Mouse (Mus musculus): Measurements from ENCODE around the gene Vmn1r197.
"Not testable (repeated sequence)": the region's sequence is repeated elsewhere in the genome, so short reads cannot be mapped to it uniquely, and the experiment has no call there.

Vmn1r197 gene

DNA sequence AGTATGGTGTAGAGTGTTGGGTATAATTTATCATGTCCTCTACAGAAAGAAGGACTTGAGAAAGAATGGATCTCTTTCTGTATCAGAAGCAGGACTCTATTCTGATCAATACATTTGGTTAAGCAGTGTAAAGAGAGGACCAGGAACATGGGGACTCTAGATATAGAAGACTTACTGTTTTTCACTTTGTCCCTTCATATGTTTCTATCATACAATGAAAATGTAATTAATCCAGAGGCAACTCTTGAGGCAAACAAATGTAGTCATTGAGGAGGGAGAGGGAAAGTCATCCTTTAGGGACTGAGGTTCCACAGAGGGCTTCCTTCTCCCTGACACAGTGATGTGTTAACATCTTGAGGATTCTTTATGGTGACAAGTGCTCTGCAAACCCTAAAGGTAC is at the start of gene Vmn1r197:
Gene Vmn1r197 (plus strand): TSS at position 301 of the 400 bp plus-strand sequence.
- no peak for DNase-seq (ENCODE audit: low spot score)

DNA sequence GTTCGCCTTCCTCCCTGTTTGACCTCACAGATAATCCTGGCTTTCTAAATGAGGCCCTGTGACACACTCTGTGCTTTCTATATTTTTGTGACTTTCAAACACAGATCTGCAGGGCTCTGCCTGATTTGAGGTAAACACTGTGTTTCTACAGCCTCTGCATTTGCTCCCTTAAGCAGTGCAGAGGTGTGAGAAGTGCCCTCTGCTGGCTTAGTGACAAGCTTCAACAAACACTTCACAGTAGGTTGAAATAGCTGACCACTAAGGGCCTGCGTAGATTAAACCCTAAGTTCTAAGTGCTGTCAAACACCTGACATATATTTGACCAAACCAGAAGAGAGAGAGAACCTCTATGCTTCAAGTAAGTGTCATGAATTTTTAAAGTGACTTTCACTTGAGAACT is 39.8 kb upstream of the Vmn1r197 start:
- no peak for DNase-seq (ENCODE audit: low spot score)

DNA sequence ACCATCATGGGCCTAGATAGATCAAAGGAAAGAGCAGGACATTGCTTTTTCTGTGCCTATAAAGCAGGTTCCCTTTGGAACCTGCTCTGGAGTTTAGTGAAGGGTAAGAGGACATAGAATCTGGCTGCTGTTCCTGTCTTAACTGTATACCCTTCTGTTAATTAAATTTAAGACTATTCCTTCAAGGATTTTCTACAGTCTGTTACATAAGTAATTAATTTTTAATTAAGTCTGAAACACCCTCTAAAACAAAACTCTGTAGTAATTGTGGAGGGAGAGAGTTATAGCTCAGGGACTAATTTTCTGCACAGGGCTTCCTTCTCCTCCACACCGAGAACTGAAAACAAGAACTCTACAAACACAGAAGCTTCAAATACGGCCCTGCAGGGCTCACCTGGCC is 34.8 kb upstream of the Vmn1r197 start, which contains the start of gene Vmn1r196:
Gene Vmn1r196 (plus strand): TSS at position 301 of the 400 bp plus-strand sequence.
- DNase-seq (ENCODE audit: low spot score), result no peak

DNA sequence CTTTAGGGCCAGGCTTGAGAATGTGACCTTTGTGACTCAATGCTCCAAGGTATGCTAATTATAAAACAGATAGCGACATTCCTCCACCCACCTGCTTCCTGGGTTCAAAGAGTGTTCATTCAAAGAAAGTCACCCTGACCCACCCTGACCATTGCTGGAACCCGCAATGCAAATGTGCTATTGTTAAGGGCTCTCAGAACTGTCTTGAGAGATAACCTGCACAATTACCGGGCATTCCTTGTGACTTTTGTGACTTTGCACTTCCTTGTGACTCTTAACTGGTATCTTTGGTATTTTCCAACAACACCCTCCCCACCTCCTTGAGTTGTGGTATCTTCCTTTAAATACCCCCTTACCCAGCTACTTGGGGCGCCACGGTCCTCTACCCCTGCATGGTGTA is 16.3 kb upstream of the Vmn1r197 start:
- DNase-seq (ENCODE audit: low spot score), result not testable (repeated sequence)

DNA sequence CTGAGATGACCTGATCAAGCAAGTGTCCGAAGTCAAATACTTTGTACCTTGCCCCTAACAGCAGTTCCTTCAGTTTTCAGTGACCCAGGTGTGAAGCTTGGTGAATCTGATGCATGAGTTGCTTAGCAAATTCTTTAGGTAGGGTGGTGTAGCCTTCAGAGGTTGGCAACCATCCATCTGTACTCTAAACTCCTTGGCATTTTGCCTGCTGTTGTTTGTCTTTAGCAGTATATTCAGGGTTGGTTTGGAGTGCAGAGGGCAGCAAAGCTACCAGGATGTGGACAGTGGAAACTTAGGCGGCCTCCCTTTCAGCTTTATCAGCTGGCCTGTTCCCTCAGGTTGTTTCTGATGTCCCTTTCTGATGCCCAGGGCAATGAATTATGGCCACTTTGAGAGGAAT is 9.0 kb upstream of the Vmn1r197 start:
- DNase-seq (ENCODE audit: low spot score), result no peak

DNA sequence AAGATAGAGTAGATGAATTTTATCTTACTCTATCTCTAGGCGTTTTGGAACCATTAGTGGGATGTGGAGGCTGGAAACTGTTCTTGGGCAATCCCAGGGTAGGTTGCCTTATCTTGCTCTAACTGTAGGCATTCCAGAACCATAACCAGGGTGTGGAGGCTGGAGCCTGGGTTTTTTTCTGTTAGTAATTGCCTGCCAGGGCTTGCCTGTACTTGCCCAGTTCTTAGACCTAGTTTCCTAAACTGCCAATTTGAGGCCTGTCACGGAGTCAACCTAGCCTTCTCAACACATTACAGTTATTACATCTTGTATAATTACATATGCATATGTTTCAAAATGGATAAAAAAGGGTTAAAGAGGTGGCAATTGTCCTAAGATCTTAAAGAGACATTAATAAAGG is 7.0 kb upstream of the Vmn1r197 start:
- no peak for DNase-seq (ENCODE audit: low spot score)

DNA sequence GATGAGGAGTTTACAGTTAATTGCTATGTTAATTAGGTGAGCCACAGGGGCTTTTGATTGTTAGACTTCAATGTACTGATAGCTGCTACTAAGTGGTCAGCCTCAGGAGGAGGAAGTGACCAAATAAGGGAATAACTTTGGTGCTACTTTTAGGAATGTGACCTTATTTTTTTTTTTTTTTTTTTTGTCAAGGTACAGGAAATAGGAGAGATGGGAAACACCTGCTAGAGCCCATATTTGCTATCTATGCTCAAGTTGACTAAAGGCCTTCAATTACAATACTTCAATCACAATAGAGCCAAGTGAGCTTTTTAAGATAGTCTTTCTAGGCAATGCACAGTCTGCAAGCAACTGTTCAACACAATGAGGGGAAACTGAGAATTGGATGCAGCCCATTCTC is 4.3 kb upstream of the Vmn1r197 start:
- no peak for DNase-seq (ENCODE audit: low spot score)

DNA sequence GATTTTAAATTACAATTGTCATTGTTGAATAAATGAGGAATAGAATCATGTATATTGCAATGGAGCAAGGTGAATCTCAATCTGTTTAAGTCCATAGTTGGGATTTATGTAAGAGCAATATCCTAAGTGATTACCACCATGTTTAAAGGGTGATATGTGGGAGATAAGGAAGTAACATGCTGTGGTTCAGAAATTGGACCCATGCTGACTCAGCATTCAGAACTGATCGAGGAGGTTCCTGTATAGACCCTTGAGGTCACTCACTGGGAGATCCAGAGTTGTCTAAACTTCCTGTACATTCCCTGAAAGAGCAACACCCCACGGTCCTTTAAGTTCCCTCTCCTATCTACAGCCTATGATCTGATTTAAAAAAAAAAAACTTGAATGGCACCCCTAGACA is 8.9 kb downstream of the Vmn1r197 start:
- no peak for DNase-seq (ENCODE audit: low spot score)

DNA sequence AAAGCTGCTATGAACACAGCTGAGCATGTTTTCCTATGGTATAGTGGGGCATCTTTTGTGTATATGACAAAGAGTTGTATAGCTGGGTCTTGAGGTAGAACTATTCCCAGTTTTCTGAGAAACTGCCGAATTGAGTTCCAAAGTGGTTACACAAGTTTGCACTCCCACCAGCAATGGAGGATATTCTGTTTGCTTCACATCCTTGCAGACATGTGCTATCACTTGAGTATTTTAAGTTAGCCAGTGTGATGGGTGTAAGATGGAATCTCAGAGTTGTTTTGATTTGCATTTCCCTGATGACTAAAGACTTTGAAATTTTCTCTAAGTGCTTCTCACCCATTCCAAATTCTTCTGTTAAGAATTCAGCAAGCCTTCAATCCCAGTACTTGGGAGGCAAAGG is 11.2 kb downstream of the Vmn1r197 start:
- no peak for DNase-seq (ENCODE audit: low spot score)

DNA sequence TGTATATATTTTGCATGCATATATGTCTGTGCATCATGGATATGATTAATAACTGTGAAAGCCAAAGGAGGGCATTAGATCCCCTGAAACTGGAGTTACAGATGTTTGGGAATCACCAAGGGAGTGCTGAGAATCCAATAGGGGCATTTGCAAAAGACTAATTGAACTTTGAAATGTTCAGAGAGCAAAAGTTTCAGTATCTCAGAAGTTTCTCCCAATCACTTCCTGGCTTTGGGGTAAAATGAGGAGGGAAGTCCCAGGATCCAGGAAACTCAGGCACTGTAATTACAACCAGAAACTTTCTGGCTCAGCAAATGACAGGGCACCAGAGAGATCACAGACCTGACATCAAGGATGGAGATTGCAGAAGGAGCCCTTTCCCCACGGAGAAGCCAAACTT is 25.7 kb downstream of the Vmn1r197 start, which contains the start of gene Vmn1r198:
Gene Vmn1r198 (plus strand): TSS at position 301 of the 400 bp plus-strand sequence.
- DNase-seq (ENCODE audit: low spot score), result no peak

DNA sequence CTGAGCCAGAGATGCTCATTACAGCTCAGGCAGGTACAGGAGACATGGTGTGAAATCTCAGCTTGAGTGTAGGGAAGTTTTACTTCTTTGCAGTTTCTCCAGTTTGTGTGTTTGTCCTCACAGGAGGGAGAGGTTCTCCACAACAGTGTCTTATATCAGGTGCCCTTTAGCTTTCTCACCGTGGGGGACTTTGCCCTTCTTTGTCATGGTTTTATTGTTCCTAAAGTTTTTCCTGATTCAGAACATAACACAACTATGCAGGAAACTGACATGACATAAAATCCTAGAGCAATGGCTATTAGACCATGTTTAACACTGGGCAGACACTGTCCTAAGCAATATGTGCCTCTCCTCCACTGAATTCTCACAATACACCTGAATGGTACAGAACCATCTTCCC is 26.4 kb downstream of the Vmn1r197 start:
- no peak for DNase-seq (ENCODE audit: low spot score)

DNA sequence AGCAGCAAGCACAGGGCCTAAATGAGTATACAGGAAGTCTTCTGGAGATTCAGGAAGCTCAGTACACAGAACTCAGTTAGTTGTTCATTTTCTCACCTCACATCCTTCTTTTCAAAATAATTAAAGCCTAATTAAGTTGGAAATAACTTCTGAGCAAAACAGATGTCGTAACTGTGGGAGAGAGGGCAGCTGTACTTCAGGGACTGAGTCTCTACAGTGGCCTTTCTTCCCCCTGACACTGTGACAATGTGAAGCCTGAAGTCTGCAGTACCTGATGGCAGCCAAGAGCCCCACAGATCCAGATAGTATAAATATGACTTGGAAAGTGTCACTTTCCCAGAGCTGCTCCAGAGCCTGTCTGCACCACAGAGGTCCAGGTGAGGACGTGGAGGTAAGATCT is 55.1 kb downstream of the Vmn1r197 start, which contains the start of gene Vmn1r199:
Gene Vmn1r199 (plus strand): TSS at position 301 of the 400 bp plus-strand sequence.
- DNase-seq (ENCODE audit: low spot score), result no peak

DNA sequence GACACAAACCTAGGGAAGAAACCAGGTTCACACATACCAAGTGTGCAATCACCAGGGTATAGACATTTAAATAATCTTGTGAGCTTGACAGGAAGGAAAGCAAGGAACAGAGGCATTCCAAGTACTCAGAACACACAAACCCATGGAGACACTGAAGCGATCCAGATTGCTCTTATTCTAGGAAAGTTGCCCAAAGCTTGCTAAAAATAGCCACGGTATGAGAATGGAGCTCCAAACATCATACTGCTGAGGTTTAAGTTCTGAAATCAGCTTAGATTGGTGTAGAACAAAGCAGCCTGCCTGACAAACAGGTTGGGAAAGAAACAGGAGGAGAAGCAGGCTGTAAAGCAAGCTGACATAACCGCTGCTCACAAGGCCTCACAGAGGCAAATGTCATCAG is 56.7 kb downstream of the Vmn1r197 start:
- not testable (repeated sequence) for DNase-seq (ENCODE audit: low spot score)
